Mouse (Mus musculus) cerebellum, postnatal 14 days (tissue): ENCODE measurements around the gene Hist1h3f.
"Not testable (repeated sequence)": the region's sequence is repeated elsewhere in the genome, so short reads cannot be mapped to it uniquely, and the experiment has no call there.

ENCODE experiments used
- DNase-seq, 2 experiments: peaks; one replicate each; pipeline ENCODE4 v3.0.0; 2021; ENCODE audit warnings: mixed read lengths in 2 of 2

The Hist1h3f gene

DNA sequence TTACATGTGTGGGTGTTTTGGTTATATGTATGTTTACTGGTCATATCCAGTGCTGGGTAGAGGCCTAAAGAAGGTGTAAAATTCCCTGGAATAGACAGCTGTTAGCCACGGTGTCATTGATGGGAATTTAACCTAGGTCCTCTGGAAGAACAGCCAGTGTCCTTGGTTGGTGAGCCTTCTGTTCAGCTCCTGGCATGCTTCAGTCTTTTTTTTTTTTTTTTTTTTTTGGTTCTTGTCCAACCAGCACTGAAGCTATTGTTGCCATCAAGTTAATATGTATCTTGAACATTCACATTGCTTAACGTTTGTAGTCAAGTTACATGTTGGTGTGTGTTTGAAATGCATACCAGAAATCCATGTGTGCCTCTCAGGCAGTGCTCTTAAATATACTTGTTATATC, 20.6 kb downstream of the Hist1h3f start:
- DNase-seq, result no peak

DNA sequence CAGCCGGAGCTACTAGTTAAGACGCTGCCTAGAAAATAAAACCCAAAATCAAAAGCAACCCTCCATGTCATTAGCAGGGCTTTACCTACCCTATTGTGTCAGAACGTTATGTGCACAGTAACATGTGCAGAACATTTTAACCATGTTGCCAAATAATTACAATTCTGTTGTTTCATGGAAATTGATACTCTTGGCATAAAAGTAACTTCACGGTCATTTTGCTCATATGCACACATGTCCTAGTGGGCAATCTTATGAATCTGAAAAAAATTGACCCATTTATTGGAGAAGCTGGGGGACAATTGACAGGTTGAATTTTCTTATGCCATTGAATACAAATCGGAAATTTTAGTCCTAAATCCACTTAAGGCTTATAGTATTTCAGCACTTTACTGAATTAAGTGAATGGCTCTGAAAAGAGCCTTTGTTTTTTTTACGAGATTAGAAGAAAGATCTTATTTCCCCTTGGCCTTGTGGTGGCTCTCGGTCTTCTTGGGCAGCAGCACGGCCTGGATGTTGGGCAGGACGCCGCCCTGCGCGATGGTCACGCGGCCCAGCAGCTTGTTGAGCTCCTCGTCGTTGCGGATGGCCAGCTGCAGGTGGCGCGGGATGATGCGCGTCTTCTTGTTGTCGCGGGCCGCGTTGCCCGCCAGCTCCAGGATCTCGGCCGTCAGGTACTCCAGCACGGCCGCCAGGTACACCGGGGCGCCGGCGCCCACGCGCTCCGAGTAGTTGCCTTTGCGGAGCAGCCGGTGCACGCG, 26.6 kb downstream of the Hist1h3f start:
- DNase-seq, result not testable (repeated sequence)

DNA sequence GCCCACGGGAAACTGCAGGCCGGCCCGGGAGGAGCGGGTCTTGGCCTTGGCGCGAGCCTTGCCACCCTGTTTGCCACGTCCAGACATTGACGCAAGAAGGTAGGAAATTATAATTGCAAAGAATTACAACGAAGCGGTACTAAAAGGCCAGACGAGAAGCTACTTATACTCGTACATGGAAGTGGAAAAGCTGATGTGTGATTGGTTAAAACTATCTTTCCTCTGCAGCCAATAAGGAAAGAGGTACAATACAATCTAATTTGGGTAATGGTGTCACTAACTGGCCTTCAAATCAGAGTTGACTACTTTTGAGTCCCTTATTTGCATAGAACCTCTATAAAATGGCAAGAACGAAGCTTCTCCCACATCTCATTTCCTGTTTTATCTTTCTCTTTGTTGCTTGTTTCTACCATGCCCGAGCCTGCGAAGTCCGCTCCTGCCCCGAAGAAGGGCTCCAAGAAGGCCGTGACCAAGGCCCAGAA, 27.2 kb downstream of the Hist1h3f start, which contains the start of the genes Hist1h2ae and Hist1h2bg:
Gene Hist1h2ae (minus strand): TSS at position 199 of the 482 bp plus-strand sequence.
Gene Hist1h2bg (plus strand): TSS at position 375 of the 482 bp plus-strand sequence.
- DNase-seq, result peak; percentile 59 to 72

DNA sequence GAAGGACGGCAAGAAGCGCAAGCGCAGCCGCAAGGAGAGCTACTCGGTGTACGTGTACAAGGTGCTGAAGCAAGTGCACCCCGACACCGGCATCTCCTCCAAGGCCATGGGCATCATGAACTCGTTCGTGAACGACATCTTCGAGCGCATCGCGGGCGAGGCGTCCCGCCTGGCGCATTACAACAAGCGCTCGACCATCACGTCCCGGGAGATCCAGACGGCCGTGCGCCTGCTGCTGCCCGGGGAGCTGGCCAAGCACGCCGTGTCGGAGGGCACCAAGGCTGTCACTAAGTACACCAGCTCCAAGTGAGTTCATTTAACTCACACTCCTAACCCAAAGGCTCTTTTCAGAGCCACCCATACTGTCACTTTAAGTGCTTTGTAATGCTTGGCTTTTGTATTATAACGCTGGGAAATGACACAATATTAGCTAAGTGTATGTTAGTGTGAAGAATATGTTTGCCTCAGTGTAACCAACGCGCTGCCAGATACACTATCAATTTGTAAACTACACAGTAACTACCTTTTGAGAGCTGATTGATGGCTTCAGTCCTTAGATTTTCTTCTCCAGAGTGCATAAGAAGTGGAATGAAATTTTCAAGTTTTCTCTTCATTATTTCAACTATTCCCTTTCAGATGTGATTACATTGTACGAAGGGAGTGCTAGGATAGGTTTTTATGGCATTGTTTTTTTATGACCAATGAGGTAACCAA, 27.8 kb downstream of the Hist1h3f start:
- not testable (repeated sequence) for DNase-seq

DNA sequence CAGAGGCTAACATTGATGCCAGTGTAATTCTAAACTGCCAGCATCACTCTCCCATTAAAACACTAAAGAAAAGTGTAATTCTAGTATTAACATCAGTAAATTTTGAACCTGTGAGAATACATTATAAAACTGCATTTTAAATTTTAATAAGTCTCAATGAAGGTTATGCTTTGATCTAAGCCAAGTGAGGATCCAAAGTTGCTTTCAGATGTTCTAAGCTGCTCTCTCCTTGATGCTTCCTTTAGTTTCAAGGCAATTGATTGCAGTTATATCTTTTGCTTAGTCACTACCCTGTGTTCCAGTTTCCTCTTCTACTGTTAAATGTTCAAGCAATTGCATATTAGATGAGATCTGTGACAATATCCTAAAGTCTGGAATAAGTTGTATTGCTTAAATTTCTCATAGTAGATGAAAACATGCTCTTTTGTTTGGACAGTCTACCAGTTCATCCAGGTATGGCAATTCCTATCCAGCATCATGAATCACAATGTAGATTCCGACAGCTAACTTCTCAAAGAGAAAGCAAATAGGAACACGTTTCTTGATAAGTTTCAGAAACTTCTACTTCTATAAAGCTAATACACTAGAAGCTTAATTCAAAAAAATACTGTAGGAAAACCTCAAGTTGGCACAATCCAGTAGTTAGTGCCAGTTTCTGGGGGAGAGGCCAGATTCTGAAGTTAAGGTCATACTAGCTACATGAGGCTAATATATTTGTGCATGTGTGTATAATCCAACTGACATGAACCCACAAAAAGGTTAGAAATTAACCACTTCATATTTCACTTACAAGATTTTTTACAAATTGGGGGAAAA, 28.6 kb downstream of the Hist1h3f start:
- no peak for DNase-seq

DNA sequence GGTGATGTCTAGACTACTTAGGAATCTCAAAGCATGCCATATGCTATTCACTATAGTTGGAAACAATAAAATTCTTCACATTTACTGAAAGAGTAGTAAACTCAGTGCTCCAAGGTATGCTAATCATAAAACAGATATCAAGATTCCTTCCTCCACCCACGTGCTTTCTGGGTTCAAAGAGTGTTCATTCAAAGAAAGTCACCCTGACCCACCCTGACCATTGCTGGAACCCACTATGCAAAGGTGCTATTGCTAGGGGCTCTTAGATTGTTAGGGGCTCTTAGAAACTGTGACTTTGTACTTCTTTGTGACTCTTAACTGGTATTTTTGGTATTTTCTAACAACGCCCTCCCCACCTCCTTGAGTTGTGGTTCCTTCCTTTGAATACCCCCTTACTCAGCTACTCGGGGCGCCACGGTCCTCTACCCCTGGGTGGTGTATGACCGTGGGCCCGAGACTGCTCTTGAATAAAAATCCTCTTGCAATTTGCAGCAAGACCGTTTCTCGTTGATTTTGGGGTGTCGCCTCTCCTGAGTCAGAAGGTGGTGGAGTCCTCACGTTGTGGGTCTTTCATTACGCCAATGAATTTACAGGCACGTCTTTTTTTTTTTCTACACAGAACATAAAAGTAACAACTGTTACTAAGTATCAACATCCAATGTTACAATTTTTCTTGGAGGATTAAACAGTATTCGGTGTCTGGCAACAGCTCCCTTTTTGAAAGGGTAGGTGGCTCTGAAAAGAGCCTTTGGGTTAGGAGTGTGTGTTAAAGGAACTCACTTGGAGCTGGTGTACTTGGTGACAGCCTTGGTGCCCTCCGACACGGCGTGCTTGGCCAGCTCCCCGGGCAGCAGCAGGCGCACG, 29.4 kb downstream of the Hist1h3f start:
- DNase-seq, result not testable (repeated sequence)

DNA sequence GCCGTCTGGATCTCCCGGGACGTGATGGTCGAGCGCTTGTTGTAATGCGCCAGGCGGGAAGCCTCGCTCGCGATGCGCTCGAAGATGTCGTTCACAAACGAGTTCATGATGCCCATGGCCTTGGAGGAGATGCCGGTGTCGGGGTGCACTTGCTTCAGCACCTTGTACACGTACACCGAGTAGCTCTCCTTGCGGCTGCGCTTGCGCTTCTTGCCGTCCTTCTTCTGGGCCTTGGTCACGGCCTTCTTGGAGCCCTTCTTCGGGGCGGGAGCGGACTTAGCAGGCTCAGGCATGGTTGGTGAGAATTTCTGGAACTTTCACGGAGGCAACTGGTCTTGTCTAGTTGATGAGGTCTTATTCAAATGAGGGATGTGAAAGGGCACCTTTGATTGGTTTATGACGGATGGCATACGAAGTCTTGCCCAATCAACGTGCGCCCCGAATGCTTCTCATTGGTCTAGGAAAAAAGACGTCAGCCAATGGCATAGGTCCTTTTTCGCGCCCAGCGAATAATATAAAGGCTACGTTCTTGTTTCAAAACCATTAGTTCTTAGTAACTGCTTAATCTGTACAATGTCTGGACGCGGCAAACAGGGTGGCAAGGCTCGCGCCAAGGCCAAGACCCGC, 30.2 kb downstream of the Hist1h3f start, which contains the start of the genes Hist1h2bf and Hist1h2ad:
Gene Hist1h2bf (minus strand): TSS at position 299 of the 627 bp plus-strand sequence.
Gene Hist1h2ad (plus strand): TSS at position 484 of the 627 bp plus-strand sequence.
- peak; percentile 87 to 89 for DNase-seq

DNA sequence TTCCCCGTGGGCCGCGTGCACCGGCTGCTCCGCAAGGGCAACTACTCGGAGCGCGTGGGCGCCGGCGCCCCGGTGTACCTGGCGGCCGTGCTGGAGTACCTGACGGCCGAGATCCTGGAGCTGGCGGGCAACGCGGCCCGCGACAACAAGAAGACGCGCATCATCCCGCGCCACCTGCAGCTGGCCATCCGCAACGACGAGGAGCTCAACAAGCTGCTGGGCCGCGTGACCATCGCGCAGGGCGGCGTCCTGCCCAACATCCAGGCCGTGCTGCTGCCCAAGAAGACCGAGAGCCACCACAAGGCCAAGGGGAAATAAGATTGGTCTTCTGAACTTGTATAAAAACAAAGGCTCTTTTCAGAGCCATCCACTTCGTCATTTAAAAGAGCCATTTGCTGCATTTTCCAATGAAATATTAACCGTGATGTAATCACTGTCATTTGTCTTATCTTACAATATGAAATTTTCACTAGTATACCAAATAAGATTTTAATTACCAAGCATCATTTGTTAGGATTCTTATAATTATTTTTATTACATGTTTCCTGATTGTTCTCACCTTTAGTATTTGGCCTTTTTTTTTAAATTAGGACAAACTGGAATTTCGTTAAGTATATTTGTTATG, 30.8 kb downstream of the Hist1h3f start:
- DNase-seq, result not testable (repeated sequence)

DNA sequence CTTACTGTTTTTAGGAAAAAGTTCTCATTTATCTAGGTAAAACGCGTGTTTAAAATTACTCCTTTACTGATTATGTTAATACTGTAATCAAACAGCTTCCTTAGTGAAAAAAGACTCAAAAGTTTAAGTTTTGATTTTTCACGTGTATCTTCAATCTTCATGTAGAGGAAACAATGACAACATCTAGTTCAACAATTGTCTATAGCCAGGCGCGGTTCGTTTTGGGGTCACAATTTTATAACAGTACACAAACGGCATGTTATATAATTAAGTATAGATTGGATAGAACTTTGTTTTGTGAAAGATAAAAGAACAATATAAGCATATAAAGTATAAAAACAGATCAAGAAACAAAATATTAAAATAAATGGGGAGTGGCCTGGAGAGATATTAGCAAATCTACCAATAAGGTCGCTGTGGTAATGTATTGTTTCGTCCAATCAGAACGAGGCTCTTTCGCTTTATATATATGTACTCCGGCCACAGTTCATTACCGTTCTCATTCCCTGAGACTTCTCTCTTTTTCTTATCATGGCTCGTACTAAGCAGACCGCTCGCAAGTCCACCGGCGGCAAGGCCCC, 31.5 kb downstream of the Hist1h3f start, which contains the start of gene Hist1h3d:
Gene Hist1h3d (plus strand): TSS at position 493 of the 581 bp plus-strand sequence.
- DNase-seq, result peak in 1 of 2 experiments; percentile 58

DNA sequence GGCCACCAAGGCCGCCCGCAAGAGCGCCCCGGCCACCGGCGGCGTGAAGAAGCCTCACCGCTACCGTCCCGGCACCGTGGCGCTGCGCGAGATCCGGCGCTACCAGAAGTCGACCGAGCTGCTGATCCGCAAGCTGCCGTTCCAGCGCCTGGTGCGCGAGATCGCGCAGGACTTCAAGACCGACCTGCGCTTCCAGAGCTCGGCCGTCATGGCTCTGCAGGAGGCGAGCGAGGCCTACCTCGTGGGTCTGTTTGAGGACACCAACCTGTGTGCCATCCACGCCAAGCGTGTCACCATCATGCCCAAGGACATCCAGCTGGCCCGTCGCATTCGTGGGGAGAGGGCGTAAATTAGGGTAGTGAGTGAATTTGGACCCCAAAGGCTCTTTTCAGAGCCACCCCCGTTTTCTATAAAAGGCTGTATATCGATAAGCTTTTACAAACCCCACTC, 32.0 kb downstream of the Hist1h3f start:
- DNase-seq, result not testable (repeated sequence)

DNA sequence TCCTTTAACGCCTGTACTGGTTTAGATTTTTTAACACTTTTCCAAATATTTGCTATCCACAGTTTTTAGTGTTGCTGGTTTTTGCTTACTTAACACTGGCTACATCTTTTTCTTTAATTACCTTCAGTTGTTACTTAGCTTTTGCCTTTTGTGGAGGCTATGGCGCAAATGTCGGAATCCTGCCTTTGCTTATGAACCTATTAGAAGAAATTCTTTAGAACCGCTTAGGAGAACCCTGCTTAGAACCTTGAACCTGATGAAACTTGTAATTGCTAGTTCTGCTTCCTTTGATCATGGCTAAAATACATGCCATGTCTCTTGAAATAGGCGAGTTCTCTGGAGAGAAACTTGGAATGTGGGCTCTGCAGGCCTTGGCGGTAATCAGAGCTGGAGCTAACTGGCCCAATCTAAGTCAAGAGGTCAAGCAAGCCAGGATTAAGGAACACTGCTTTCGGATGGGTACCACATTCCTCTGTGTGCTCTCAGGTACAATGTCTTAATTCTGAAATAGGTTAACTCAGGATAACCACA, 32.6 kb downstream of the Hist1h3f start:
- DNase-seq, result no peak

DNA sequence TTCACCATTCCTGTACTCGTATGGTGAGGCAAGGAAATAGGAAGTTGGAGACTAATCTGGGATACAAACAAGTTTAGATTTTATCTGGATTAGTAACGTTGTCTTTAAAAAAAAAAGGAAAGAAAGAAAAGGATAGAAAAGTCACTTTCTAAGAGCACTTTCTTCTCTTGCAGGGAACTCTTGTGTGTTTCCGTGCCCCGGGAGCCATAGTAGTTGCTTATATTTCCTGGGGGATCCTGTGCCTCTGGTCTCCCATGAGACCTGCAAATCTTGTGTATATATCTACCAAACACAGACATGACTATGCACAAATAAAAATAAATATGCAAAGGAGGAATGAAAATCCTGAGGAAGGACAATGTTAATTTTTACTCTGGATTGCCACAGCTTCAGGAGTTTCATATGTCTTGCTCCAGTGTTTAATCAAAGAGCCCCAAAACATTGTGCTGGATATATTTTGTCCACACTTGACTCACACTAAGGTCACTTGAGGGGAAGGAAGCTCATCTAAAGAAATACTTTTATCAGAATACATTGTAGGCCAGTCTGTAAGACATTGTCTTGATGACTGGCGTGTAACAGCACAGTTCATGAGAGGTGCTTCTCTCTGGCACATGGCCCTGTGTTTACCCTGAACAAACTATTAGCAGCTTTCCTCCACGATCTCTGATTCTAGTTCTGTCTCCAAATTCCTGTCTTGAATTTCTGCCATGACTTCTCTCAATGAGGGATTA, 33.2 kb downstream of the Hist1h3f start:
- DNase-seq, result no peak

DNA sequence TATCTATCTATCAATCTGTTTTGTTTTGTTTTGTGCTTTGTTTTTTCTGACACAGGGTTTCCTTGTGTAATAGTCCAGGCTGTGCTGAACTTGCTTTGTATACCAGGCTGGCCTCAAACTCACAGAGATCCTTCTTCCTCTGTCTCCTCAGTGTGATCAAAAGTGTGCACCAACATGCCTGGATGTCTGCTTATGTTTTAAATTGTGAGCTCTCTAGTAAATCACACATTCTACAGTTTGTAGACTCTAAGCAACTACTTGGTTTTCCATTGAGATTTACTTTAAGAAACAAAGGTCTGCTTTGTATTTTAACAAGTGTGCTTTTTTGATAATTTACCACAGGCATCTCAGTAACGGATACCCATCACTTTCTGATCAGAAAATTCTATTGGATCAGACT, 34.0 kb downstream of the Hist1h3f start:
- DNase-seq, result no peak

DNA sequence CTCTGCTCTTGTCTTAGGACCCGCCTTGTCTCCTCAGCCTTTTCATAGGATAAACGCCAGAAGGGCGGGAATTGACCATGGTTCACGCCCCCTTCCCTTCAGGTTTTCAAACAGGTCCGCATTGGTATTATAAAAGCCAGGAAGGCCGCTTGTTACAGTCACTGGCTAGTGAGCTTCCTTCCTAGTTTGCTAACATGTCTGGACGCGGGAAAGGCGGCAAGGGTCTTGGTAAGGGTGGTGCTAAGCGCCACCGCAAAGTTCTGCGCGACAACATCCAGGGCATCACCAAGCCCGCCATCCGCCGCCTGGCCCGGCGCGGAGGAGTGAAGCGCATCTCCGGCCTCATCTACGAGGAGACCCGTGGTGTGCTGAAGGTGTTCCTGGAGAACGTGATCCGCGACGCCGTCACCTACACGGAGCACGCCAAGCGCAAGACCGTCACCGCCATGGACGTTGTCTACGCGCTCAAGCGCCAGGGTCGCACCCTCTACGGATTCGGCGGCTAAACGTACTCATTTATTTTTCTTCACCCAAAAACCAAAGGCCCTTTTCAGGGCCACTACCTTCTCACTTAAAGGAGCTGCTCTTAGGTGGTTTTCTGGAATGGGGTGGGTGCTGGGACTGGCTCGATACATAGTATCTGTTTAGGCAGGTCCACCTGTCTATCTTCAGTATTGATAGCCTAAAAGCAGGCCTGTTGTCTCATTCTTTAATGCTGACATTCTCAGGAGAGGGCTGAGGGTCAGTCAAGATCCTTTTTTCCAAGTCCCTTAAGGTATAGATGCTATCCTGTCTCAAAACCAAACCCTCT, 37.8 kb downstream of the Hist1h3f start, which contains the start of gene Hist1h4d:
Gene Hist1h4d (plus strand): TSS at position 191 of the 811 bp plus-strand sequence.
- peak; percentile 96 to 99 for DNase-seq

DNA sequence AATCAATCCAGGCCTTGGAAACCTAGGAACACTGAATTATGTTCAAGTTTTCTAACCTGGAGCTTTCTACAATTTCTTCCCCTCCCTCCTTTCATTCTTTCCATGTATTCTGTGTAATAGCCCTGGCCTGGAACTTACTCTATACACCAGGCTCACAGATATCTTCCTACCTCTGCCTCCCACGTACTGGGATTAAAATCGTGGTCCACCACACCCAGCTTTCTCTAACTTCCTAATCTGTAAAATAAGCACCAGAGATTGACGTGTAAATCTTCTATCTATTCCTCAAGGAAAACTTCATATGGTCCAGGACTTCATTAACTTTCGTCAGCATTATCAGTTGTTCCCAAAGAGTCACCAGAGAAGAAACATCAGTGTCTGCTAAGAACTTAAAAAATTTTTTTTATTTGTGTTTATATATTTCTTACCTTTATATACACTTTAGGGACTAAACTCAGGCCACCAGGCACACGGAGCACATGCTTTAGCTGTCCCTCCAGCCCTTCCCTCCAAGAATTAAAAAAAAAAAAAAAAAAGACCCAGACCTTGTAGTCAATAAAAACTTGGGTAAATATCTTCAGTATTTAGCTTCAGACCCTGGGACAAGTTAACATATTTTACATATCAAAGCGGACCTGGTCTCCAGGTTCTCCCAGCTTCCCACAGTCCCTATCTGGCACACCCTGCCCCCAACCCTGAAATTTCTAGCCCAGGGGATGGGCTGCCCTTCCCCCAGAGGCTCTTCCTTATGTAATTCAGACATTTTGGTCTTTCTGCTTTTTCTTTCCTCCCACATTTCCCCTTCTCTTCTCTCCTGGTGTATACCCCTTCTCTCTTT, 38.6 kb downstream of the Hist1h3f start:
- no peak for DNase-seq

DNA sequence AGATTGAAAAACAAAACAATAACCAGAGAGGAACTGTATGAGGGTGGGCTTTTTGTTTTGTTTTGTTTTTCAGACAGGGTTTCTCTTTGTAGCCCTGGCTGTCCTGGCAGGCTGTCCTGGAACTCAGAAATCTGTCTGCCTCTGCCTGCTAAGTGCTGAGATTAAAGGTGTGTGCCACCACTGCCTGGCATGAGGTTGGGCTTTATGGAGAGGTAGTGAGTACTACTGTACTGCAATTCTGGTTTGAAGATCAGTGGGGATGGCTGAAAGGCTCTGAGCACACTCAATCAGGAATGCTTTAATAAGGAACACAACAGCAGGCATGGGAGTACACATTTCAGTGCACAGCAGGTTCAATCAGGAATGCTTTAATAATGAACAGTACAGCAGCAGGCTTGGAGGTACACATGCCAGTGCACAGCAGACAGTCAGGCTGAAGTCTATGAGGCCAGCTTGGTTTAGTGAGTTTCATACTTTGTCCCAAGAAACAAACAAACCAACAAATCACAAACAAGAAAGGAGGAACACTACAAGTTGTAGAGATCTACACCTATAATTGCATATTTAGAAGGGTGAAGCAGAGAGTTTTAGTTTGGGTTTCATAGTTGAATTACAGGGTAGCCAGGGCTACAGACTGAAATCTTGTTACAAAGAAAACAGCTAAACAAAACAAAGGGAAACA, 39.7 kb downstream of the Hist1h3f start:
- DNase-seq, result no peak
